21 mouse cellular contexts compared by ENCODE assay signal in the genomic region with DNA sequence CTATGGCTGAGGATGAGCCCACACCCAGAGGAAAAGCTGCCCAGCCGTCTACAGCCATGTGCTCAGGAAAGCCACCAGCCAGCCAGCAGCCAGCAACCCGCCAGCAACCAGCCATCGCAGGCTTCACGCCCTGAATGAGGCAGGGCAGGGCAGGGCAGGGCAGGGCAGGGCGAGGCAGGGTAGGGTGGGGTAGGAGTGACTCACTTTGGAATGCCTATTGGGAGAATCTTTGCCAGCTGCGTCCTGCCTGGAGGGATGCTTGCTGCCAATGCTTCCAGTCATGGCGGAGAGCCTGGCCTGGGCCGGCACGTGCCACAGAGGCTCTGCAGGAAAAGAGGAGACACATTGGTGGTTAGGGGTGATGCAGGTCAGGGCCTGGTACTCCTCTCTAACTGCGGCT. TPM values are rescaled to one million over a fixed set of nuclear protein-coding genes. Genes with fewer than 3 reads are reported as not detected.
DNase-seq lines count a peak whose midpoint lies in the region; ATAC-seq lines count a peak whose summit lies in the region.
"Had no signal": no experiment of that assay in that cellular context is flagged by ENCODE, and none has a peak within 500 bp of the region (broad histone marks: within the 10 kb centered on the region; RNA-seq: fewer than 3 reads in every experiment).

No protein-coding gene starts in this region.

- WGBS in liver, embryonic 12.5 days (ENCODE audit: insufficient replicate concordance): 76% methylated on average over 9 of the region's 10 CpGs
- 86% methylated on average over 10 of the region's 10 CpGs for WGBS in liver, embryonic 11.5 days
- WGBS in embryonic facial prominence, embryonic 15.5 days: 67% methylated on average over 10 of the region's 10 CpGs

- H3K27me3 ChIP-seq in liver, embryonic 12.5 days (replicated peaks): no peaks in the 10 kb centered on the region
- no peaks in the 10 kb centered on the region for H3K27me3 ChIP-seq in liver, embryonic 11.5 days (replicated peaks; ENCODE audit: control insufficient read depth, insufficient read depth, low read length)
- no peaks in the 10 kb centered on the region for H3K27me3 ChIP-seq in embryonic facial prominence, embryonic 15.5 days
- H3K27me3 ChIP-seq: CH12.LX; embryonic facial prominence, embryonic 13.5 days; heart, embryonic 15.5 days; kidney, embryonic 15.5 days; midbrain, embryonic 12.5 days; neural tube, embryonic 15.5 days had no signal

- H3K9me3 ChIP-seq in liver, embryonic 12.5 days (replicated peaks): no peaks in the 10 kb centered on the region
- no peaks in the 10 kb centered on the region for H3K9me3 ChIP-seq in liver, embryonic 11.5 days (ENCODE audit: control insufficient read depth, low read length)
- no peaks in the 10 kb centered on the region for H3K9me3 ChIP-seq in embryonic facial prominence, embryonic 15.5 days (replicated peaks)
- H3K9me3 ChIP-seq: embryonic facial prominence, embryonic 13.5 days; forebrain, embryonic 10.5 days; heart, embryonic 15.5 days; kidney, embryonic 15.5 days; limb, embryonic 10.5 days; midbrain, embryonic 12.5 days; neural tube, embryonic 15.5 days had no signal

- peaks cover 52% of the 10 kb centered on the region for H3K36me3 ChIP-seq in liver, embryonic 12.5 days
- H3K36me3 ChIP-seq in liver, embryonic 11.5 days (ENCODE audit: control insufficient read depth, insufficient read depth, low read length): peaks cover 3% of the 10 kb centered on the region
- H3K36me3 ChIP-seq in embryonic facial prominence, embryonic 15.5 days: peaks cover 77% of the 10 kb centered on the region
- H3K36me3 ChIP-seq: heart, embryonic 15.5 days had no signal

- H3K9ac ChIP-seq in liver, embryonic 12.5 days: no peak overlapping the region
- no peak overlapping the region for H3K9ac ChIP-seq in liver, embryonic 11.5 days (ENCODE audit: low read depth, low read length)
- no peak overlapping the region for H3K9ac ChIP-seq in embryonic facial prominence, embryonic 15.5 days
- H3K9ac ChIP-seq: embryonic facial prominence, embryonic 13.5 days; heart, embryonic 15.5 days; kidney, embryonic 15.5 days; midbrain, embryonic 12.5 days; neural tube, embryonic 15.5 days had no signal

- no peak overlapping the region for H3K27ac ChIP-seq in liver, embryonic 12.5 days
- H3K27ac ChIP-seq in liver, embryonic 11.5 days (ENCODE audit: low read depth, low read length): no peak overlapping the region
- no peak overlapping the region for H3K27ac ChIP-seq in embryonic facial prominence, embryonic 15.5 days (replicated peaks)
- H3K27ac ChIP-seq: embryonic facial prominence, embryonic 13.5 days; forebrain, embryonic 10.5 days; heart, embryonic 15.5 days; kidney, embryonic 15.5 days; left cerebral cortex, adult 2 months; limb, embryonic 10.5 days; midbrain, embryonic 12.5 days; neural tube, embryonic 15.5 days had no signal

- H3K4me1 ChIP-seq in liver, embryonic 12.5 days: peaks cover 10% of the 10 kb centered on the region
- H3K4me1 ChIP-seq in liver, embryonic 11.5 days (replicated peaks; ENCODE audit: control insufficient read depth, insufficient read depth, low read length): no peaks in the 10 kb centered on the region
- no peaks in the 10 kb centered on the region for H3K4me1 ChIP-seq in embryonic facial prominence, embryonic 15.5 days
- H3K4me1 ChIP-seq: embryonic facial prominence, embryonic 13.5 days; heart, embryonic 15.5 days; kidney, embryonic 15.5 days; limb, embryonic 10.5 days had no signal

- H3K4me3 ChIP-seq in liver, embryonic 12.5 days: no peak overlapping the region
- H3K4me3 ChIP-seq in liver, embryonic 11.5 days (ENCODE audit: low read depth, low read length): no peak overlapping the region
- H3K4me3 ChIP-seq in embryonic facial prominence, embryonic 15.5 days (replicated peaks): no peak overlapping the region
- H3K4me3 ChIP-seq: embryonic facial prominence, embryonic 13.5 days; forebrain, embryonic 10.5 days; heart, embryonic 15.5 days; kidney, embryonic 15.5 days; left cerebral cortex, adult 2 months; limb, embryonic 10.5 days; midbrain, embryonic 12.5 days; neural tube, embryonic 15.5 days had no signal

- ATAC-seq in liver, embryonic 12.5 days: peak; percentile 69
- ATAC-seq in liver, embryonic 11.5 days (replicated peaks; ENCODE audit: low FRiP score): no peak; the same call in 1 of the 2 replicates
- 0 out of 2 replicates have a peak, but pooled peaks have one; percentile 16 for ATAC-seq in embryonic facial prominence, embryonic 15.5 days (ENCODE audit: insufficient number of reproducible peaks, low FRiP score, low TSS enrichment, low read depth)
- ATAC-seq in megakaryocyte progenitor cell, adult 5-6 weeks (replicated peaks; ENCODE audit: poor library complexity): peak; percentile 49; the same call in 1 of the 2 replicates
- ATAC-seq in megakaryocyte, adult 5-6 weeks (ENCODE audit: poor library complexity, severe bottlenecking): no peak

- DNase-seq in liver, embryonic 11.5 days (ENCODE audit: low spot score): no peak
- peak; percentile 23 for DNase-seq in MN1 (ENCODE audit: low spot score)
- DNase-seq in heart, adult 11 months: no peak
- DNase-seq in spleen, postnatal 36 days (ENCODE audit: low spot score in 2 of 2): no peak
- DNase-seq: cerebellum, adult 2 months; lung, adult 2 months; lung, postnatal 4 days; thymus, postnatal 4 days had no signal

- H3K4me2 ChIP-seq in liver, embryonic 12.5 days: no peak overlapping the region
- H3K4me2 ChIP-seq in liver, embryonic 11.5 days: no peak overlapping the region
- H3K4me2 ChIP-seq in embryonic facial prominence, embryonic 15.5 days (replicated peaks): no peak overlapping the region
- H3K4me2 ChIP-seq: embryonic facial prominence, embryonic 13.5 days; heart, embryonic 15.5 days; kidney, embryonic 15.5 days; midbrain, embryonic 12.5 days; neural tube, embryonic 15.5 days had no signal

RNA-seq across cellular contexts. Expression of gene Dpf1, which starts 46.7 kb away (rescaled TPM):
- polyA plus RNA-seq in liver, embryonic 12.5 days (2016; fragmentation: Nextera tagmentation; extraction: Ambion mirVana): 2.6 and 3.6 TPM in 2 replicates
- 6.1 and 7.5 TPM in 2 replicates for polyA plus RNA-seq in liver, embryonic 11.5 days (2014; fragmentation: Nextera tagmentation; extraction: Ambion mirVana)
- polyA plus RNA-seq in embryonic facial prominence, embryonic 15.5 days (2015; fragmentation: Nextera tagmentation; extraction: Ambion mirVana): 14.4 and 20.4 TPM in 2 replicates
- 0.05 and 0.73 TPM in 2 replicates for total RNA-seq in megakaryocyte progenitor cell, adult 5-6 weeks (2015)
- total RNA-seq in megakaryocyte progenitor cell, adult 5-6 weeks (2017): 0.10 TPM in 1 of 2 replicates, not detected in the other
- not detected in 2 replicates for total RNA-seq in megakaryocyte, adult 5-6 weeks (2015)
- total RNA-seq in megakaryocyte, adult 5-6 weeks (2017): not detected in 2 replicates

Comparison
In these comparisons a context has a peak if more than half of its experiments do, and no peak if none do; other contexts are left out.
1. ATAC-seq: peak in liver, embryonic 12.5 days (single experiment), embryonic facial prominence, embryonic 15.5 days (single experiment) and megakaryocyte progenitor cell, adult 5-6 weeks (single experiment); none in liver, embryonic 11.5 days (single experiment) and megakaryocyte, adult 5-6 weeks (single experiment).